Mouse (Mus musculus) gonadal fat pad, adult 2 months (tissue): ENCODE measurements at regions not wholly inside any gene's neighbourhood (a gene's known extent, or its start where the extent isn't known, plus 50 kb on each side); places are given as distances from the start of the nearest gene placed in this dataset.

Experiments
- DNase-seq: peaks from one replicate; pipeline ENCODE4 v3.0.0-alpha.2; 2012; ENCODE audit warnings: low read depth

DNA sequence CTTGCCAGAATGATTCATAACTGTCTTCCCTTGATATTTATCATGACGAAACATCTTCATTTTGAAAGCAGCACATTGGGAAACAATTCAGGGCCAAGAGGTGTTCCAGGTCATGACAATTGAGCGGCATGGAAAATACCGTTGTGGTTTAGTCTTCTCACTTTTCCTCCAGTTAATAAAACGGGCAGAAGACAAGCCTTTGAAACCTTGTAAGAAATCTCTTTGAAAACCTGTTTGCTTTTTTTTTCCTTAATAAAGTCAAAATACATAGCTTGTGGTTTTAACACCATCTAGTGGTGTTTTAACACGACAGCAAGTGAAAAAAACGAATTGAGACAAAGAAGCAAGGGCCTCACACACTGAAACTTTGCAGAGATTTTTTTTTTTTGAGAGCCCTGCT lies 1389.0 kb upstream of the Acvr2a start:
- peak; percentile 16 for DNase-seq

DNA sequence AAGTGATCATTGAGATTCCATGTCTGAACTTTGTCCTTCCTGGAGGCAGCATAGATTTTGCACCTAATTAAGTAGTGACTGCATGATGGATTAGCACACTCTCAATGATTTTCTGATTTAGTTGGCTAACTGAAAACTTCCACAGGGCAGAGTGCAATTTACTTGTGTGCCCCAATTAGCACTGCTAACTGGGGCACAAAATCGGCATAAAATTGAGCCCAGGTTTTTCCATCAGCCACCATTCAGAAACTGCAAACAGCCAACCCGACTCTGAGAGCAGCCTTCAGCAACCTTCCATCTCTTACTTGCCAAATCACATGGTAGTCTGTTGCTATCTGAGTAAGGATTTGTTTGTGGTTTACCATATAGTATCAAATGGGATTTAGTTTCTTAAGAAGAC lies 1384.1 kb upstream of the Acvr2a start:
- DNase-seq = no peak

GRCm38 (mm10) chr2:47466043-47466442 lies 1347.9 kb upstream of the Acvr2a start:
- no peak for DNase-seq

- DNase-seq = no peak
Observed at GRCm38 (mm10) chr2:47491874-47492539, 1321.9 kb upstream of the Acvr2a start.
